Mouse (Mus musculus) CD8-positive naive resting alpha-beta T cell, adult 2 months (primary cell): ENCODE results near the gene Cilp.
"Not testable (repeated sequence)": the region's sequence is repeated elsewhere in the genome, so short reads cannot be mapped to it uniquely, and the experiment has no call there.

ENCODE experiments used
- DNase-seq, 2 experiments: peaks; one replicate each; pipeline ENCODE4 v3.0.0; 2022; ENCODE audit warnings: low read depth in 2 of 2, low spot score in 2 of 2

The Cilp gene

GRCm38 (mm10) chr9:65264959-65265358, at the start of gene Cilp:
Gene Cilp, plus strand, starts transcription at chr9:65265180.
- no peak for DNase-seq

- no peak for DNase-seq
Measured at GRCm38 (mm10) chr9:65215494-65216126, 49.4 kb upstream of the Cilp start.

- peak in 1 of 2 experiments; percentile 25 for DNase-seq
Measured at GRCm38 (mm10) chr9:65216972-65217371, 48.0 kb upstream of the Cilp start.

- peak in 1 of 2 experiments; percentile 21 for DNase-seq
Measured at GRCm38 (mm10) chr9:65217661-65218060, 47.3 kb upstream of the Cilp start.

GRCm38 (mm10) chr9:65218916-65219315, 46.1 kb upstream of the Cilp start:
- no peak for DNase-seq

GRCm38 (mm10) chr9:65220398-65220797, 44.6 kb upstream of the Cilp start:
- DNase-seq, result not testable (repeated sequence)

- DNase-seq, result no peak
Measured at GRCm38 (mm10) chr9:65223927-65224326, 41.1 kb upstream of the Cilp start.

- DNase-seq, result no peak
Measured at GRCm38 (mm10) chr9:65225795-65226194, 39.2 kb upstream of the Cilp start.

- no peak for DNase-seq
Measured at GRCm38 (mm10) chr9:65230250-65230649, 34.7 kb upstream of the Cilp start.

GRCm38 (mm10) chr9:65231284-65231683, 33.7 kb upstream of the Cilp start:
- no peak for DNase-seq

- DNase-seq, result no peak
Measured at GRCm38 (mm10) chr9:65233243-65233985, 31.6 kb upstream of the Cilp start.

- DNase-seq, result no peak
Measured at GRCm38 (mm10) chr9:65234734-65235133, 30.2 kb upstream of the Cilp start.

GRCm38 (mm10) chr9:65235601-65236000, 29.4 kb upstream of the Cilp start:
- no peak for DNase-seq

GRCm38 (mm10) chr9:65237616-65238015, 27.4 kb upstream of the Cilp start:
- no peak for DNase-seq

GRCm38 (mm10) chr9:65238191-65238760, 26.7 kb upstream of the Cilp start:
- DNase-seq, result no peak

GRCm38 (mm10) chr9:65239176-65239575, 25.8 kb upstream of the Cilp start:
- no peak for DNase-seq

- DNase-seq, result no peak
Measured at GRCm38 (mm10) chr9:65239731-65240130, 25.2 kb upstream of the Cilp start.

GRCm38 (mm10) chr9:65240587-65240986, 24.4 kb upstream of the Cilp start:
- no peak for DNase-seq

GRCm38 (mm10) chr9:65241973-65242372, 23.0 kb upstream of the Cilp start:
- DNase-seq, result no peak

GRCm38 (mm10) chr9:65243249-65243648, 21.7 kb upstream of the Cilp start:
- DNase-seq, result no peak

- no peak for DNase-seq
Measured at GRCm38 (mm10) chr9:65244036-65244806, 20.8 kb upstream of the Cilp start.
